Mouse (Mus musculus) lung, postnatal 14 days (tissue): ENCODE data around the gene Rb1.
A peak's percentile ranks its signal among the peaks of the same experiment; 100 is the strongest.

ENCODE experiments used
- DNase-seq: peaks from one replicate; pipeline ENCODE4 v3.0.0; 2021

Rb1 gene

GRCm38 (mm10) chr14:73257348-73257747 is 68.3 kb downstream of the Rb1 start:
- DNase-seq, result no peak

DNA sequence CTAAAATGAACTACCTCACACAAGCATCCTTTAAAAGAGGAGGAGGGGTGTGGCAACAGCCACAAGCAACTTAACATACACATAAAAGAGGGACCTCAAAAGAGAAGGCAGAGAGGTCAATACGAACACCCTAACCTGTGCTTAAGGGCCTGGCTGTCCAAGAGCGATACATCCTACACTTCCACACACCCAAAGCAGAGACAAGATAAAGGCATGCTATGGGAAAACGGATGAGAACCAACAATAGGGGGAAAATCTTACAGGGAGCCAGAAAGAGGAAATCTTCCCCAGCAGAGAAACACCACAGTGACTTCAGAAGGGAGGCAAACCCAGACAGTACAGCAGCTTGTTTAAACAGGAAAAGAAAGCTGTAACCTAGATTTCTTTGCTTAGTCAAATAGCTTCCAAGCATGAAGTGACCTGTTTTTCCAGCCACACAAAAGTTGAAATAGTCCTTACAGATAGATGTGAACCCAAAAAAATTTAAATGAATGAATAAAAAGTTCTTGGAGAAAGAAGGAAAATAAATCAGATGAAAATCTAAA is 70.1 kb downstream of the Rb1 start:
- DNase-seq, result no peak

- no peak for DNase-seq
Measured at GRCm38 (mm10) chr14:73254412-73254811, 71.2 kb downstream of the Rb1 start.

DNA sequence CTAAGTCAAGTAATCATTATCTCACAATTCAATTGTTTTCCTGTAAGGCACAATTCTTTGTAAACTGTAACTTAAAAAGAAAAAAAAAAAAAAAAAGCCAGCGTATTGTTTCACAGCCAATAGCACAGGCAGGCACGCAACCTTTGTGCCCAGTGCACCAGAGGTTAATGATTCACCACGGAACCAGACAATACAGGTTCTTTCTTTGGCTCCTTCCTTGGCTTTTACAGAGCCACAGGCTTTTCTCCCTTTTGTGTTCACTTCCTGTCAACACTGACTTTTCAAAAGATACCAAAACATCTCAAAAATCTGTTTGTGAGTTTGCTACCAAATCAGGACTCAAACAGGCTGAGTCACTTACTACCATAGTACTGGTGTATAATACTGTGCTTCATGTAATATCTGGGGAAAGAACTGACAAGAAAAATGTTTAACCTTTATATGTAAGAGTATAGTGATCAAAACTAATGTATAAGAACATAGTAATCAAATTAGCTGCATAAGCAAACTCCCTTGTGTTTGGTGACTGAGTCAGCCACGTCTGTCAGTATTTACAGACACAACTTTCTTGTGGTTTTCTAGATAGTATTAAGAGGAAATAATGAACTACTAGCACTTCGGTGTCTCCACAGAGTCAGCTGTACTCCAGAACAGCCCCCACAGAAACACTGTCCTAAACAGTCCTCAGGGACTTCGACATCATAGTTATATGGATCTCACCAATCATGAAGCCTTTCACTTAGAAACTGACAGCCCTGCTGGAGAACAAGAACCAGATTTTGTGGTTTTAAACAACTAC is 72.0 kb downstream of the Rb1 start:
- DNase-seq, result no peak

- DNase-seq, result no peak
Measured at GRCm38 (mm10) chr14:73252276-73252675, 73.3 kb downstream of the Rb1 start.

- no peak for DNase-seq
Measured at GRCm38 (mm10) chr14:73250056-73250455, 75.6 kb downstream of the Rb1 start.

DNA sequence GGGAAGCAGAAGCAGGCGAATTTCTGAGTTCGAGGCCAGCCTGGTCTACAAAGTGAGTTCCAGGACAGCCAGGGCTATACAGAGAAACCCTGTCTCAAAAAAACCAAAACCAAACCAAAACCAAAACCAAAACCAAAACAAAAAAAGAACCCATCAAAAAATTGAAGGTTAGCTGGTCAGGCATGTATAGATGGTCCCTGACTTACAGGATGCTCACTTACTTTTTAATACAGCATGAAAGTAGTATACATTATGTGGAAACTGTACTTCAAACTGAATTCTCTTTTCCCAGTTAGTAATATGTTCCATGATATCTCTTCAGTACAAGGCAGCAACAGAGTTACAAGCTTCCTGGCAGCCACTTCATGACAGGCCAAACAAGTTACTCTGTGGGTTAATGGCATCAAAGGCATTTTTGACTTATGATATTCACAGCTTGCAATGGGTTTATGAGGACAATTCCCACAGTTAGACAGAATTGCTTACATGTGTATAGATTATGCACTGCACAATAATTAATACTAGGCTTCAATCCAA is 81.5 kb downstream of the Rb1 start:
- no peak for DNase-seq

GRCm38 (mm10) chr14:73239857-73240256 is 85.8 kb downstream of the Rb1 start:
- no peak for DNase-seq

DNA sequence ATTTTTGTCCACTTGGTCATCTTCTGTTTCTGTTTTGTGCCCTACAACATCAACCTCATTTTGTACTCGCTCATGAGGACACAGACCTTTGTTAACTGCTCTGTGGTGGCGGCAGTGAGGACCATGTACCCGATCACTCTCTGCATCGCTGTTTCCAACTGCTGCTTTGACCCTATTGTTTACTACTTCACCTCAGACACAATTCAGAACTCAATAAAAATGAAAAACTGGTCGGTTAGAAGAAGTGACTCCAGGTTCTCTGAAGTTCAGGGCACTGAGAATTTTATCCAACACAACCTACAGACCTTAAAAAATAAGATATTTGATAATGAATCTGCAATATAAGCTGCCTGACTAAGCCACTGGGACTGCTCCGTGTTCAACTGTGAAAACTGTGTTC is 86.3 kb downstream of the Rb1 start:
- DNase-seq, result no peak

GRCm38 (mm10) chr14:73238498-73239250 is 86.9 kb downstream of the Rb1 start:
- DNase-seq, result peak; percentile 53

DNA sequence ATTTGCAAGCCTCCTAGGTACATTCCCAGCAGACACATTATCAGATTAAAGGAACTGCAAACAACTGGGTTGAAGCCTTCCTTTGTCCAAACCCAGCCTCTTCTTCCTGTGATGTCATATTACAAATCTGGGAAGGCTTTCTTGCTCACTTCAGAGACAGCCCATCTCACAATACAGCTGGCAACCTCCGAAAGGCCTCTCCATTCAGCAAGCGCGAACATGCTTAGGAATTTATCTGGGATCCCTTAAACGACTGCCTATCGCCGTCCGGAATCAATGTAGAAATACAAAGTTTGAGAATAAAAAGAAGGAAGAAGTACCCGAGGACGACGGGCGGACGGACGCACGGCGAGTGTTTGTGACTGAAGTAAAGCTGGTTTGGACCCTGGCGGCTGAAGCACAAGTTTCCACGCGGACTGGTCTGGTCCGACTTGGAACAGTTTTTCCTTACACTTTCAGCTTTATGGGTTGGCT is 87.7 kb downstream of the Rb1 start, which contains the start of gene Lpar6:
Gene Lpar6 (plus strand): TSS at position 48 of the 474 bp plus-strand sequence.
- peak; percentile 67 for DNase-seq

DNA sequence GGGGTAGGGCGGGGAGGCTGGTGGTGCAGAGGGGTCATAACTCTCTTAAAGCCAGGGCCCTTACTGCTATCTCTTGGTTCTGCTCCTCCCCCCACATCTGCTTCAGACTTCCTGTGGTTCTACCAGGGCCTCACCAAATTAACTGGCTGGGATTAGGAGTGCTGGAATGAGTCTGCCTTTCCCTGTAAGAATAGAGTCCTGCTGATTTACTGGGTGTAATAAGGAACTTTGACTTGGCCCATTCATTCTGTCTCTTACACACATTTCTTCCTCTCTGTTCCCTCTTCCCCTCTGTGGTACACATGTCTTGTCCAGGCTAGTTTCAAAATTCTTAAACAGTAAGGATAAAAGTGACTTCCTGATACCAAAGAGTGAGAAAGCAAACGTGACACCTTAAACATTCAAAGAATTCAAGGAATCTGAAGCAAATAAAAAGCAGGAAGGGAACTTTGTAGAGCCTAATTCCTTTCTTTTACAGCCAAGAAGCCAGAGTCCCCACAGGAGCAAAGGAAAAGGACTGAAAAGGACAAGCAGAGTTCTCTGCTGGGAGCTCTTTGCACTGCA is 91.1 kb downstream of the Rb1 start:
- no peak for DNase-seq

GRCm38 (mm10) chr14:73231286-73231982 is 94.2 kb downstream of the Rb1 start:
- no peak for DNase-seq

GRCm38 (mm10) chr14:73226849-73227248 is 98.8 kb downstream of the Rb1 start:
- DNase-seq, result no peak

GRCm38 (mm10) chr14:73226346-73226745 is 99.3 kb downstream of the Rb1 start:
- DNase-seq, result no peak

DNA sequence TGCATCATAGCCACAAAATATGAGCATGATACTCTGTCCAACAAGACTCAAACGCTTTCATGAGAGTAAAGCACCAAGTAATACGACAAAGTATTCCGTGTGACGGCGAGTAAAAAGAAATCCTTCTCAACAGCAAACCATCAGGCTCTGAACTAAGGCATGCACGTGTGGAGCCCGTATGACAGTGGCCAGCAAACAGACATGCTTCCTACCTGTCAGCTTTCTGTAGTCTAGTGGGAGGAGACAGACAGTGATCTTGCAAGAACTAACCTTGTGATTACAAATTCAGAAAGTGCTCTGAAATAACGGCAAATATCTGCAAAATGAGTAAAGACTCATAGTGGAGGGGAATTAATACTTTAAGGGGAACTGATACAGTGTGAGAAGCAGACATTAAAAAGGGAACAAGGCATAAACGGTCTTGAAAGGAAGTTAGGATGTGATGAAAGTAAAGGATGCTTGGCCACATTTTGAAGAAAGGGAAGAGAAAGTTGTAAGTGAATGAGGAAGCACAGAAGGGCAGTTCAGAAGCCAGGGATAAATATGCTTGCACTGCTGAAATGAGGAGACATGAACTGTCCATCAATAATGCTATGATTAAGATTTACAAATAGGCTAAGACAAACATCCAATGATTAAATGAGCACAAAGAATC is 103.2 kb downstream of the Rb1 start:
- DNase-seq, result no peak

DNA sequence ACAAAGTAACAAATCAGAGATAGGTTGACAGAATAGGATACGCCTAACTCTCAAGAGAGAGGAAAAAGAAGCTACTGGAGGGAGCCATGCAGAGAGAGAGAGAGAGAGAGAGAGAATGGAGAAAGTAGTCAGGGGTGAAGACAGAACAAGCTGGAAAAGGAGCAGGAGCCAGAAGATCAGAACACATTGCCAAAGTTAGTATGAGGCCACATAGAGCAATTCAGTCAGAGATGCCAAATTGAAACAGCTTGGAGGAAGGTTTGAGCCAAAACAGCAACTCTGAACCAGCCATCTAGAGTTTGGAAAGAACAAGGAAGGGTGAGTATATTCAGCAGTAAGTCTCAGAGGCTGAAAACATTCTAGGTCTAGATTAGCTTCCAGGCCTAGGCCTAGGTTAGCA is 108.6 kb downstream of the Rb1 start:
- DNase-seq, result no peak

DNA sequence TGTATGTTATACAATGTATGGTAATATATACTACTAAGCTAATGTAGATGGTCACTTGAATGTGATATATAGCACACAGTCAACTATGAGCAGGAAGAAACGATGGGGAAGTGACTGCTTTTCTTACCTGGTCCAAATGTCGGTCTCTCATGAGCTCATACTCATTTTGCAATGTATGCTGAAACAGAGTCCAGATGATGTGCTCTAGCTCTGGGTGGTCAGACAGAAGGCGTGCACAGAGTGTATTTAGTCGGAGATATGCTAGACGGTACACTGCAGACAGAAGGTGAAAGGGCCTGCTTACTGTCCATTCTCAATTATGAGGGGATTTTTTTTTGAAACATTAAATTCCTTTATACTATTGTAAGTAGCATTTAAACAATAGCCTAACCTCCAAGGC is 114.1 kb downstream of the Rb1 start:
- DNase-seq, result no peak

DNA sequence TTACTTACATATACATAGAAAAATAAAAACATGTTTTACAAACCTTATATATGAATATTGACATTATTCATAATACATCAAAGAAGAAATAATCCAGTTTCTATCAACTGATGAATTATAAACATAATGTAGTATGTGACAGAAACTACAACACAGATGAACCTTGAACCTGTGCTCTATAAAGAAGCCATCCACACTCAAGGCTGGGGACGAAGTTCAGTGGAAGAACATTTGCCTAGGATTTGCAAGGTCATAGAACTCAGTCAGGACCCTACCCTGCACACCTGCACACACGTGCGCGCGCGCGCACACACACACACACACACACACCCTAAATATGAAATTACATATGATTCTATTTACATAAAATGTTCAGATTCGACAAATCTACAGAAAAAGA is 115.4 kb downstream of the Rb1 start:
- no peak for DNase-seq

GRCm38 (mm10) chr14:73209262-73209661 is 116.4 kb downstream of the Rb1 start:
- DNase-seq, result peak; percentile 50

DNA sequence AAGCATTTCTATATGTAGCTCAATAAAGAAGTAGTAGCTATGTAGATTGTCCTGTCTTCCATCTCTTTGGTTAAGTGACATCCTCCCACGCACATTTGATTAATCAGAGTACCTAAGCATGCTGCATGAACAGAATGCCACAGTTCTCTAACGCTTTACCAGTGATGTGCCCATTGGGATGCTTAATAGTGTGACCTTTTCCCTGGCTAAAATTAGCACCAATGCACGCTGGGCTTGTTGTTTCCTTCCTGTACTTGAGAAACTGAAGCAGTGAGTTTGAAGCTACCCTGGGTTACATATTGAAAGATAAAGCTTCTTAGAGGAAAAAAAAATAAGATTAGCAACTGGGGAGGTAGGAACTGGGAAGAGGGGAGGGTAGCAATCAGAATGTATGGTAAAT is 121.6 kb downstream of the Rb1 start:
- no peak for DNase-seq

- no peak for DNase-seq
Measured at GRCm38 (mm10) chr14:73201447-73201846, 124.2 kb downstream of the Rb1 start.
